Mouse (Mus musculus) liver, embryonic 16.5 days (tissue): ENCODE results near the gene Zfpm1. TPM values are rescaled to one million over a fixed set of nuclear protein-coding genes. Genes with fewer than 3 reads are reported as not detected.
A peak's percentile ranks its signal among the peaks of the same experiment; 100 is the strongest.

Source experiments
- ATAC-seq: fragments of 200-750 bp; cut with Nextera tagmentation; 2 replicates; pipeline ENCODE4 v1.8.0; 2017; ENCODE audit warnings: low read depth, mild to moderate bottlenecking, moderate number of reproducible peaks, moderate library complexity
- H3K27ac ChIP-seq: fragments of 300-500 bp; sonication (generic); 2 replicates; pipeline ENCODE4 v1.5.1; 2014; ENCODE audit warnings: mild to moderate bottlenecking, low read length
- H3K27me3 ChIP-seq: fragments of 300-500 bp; sonication (generic); 2 replicates; pipeline ENCODE4 v1.6.1; 2014; ENCODE audit warnings: low read depth, low read length, mixed read lengths; ENCODE audit not compliant: control insufficient read depth, insufficient read depth
- H3K36me3 ChIP-seq: fragments of 300-500 bp; sonication (generic); 2 replicates; pipeline ENCODE4 v1.6.1; 2014; ENCODE audit warnings: mild to moderate bottlenecking; ENCODE audit not compliant: control insufficient read depth, insufficient read depth
- H3K4me1 ChIP-seq: fragments of 300-500 bp; sonication (generic); 2 replicates; pipeline ENCODE4 v1.6.1; 2014; ENCODE audit warnings: low read depth, low read length, mixed read lengths; ENCODE audit not compliant: control insufficient read depth
- H3K4me2 ChIP-seq: fragments of 300-500 bp; sonication (generic); 2 replicates; pipeline ENCODE4 v1.6.1; 2014; ENCODE audit warnings: low read depth, low read length, mixed read lengths
- H3K4me3 ChIP-seq: fragments of 300-500 bp; sonication (generic); 2 replicates; pipeline ENCODE4 v1.5.1; 2014; ENCODE audit warnings: low read depth, mild to moderate bottlenecking, low read length
- H3K9ac ChIP-seq: fragments of 300-500 bp; sonication (generic); 2 replicates; pipeline ENCODE4 v1.6.1; 2014; ENCODE audit warnings: low read depth, low read length
- H3K9me3 ChIP-seq: fragments of 300-500 bp; sonication (generic); replicated peaks from 2 replicates; pipeline ENCODE4 v1.6.1; 2016; ENCODE audit warnings: low read length; ENCODE audit not compliant: control insufficient read depth
- WGBS: fragments of 180-500 bp; shearing (Covaris S2); extraction: QIAGEN DNeasy Blood & Tissue Kit; methylation state at CpG from one replicate; pipeline ENCODE4 v1.1.7; 2014; ENCODE audit not compliant: insufficient replicate concordance; 5-methylcytosine and 5-hydroxymethylcytosine counted together
- polyA plus RNA-seq: library from polyadenylated mRNA; unstranded; fragments of >200 nt; fragmentation: Nextera tagmentation; extraction: Ambion mirVana; gene quantifications from 2 replicates; pipeline ENCODE4 v1.2.1, GENCODE M21; 2015

Zfpm1 gene
- polyA plus RNA-seq, 1 experiment from 2014 or later, result 8.1 TPM

DNA sequence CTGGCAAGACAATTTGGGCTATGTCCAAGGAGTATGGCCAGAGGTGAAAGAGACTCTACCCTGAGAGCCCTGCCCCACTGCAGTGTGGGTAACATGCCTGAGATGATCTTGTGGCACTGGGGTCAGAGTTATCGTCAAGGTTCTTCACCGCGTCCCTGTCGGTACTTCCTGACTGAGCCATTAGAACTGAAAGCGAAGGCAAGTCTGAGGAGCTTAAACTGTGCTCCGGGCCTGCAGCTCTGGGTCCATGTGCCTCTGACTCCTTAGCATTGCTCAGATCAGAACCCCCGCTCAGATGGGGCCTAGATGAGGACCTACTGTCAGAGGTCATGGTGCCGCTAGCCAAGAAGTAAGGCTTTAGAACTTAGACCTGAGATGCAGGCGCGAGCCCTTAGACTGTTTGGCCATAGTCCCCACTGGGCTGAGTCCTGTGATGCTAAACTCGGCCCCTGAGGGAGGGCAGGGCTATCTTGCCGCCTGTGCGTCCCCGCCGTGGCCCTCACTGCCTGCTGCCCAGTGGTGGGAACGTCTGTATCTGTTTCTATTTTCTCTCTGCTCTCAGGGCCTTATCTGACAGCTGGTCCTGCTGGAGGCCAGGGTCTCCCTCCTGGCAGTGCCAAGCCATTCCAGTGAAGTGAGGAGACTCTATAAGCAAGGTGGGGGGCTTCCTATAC, 17.8 kb downstream of the Zfpm1 start:
- no peak for ATAC-seq
- 43% methylated on average over 16 of the region's 16 CpGs for WGBS
- peaks cover 1% of the 10 kb centered on the region for H3K36me3 ChIP-seq
- H3K4me1 ChIP-seq, result peaks cover 100% of the 10 kb centered on the region
- peak overlapping the region; percentile 51 for H3K27ac ChIP-seq
- H3K9ac ChIP-seq, result peak overlapping the region; percentile 17; the same call in 1 of the 2 replicates
- H3K4me3 ChIP-seq, result no peak overlapping the region
- H3K9me3 ChIP-seq, result no peaks in the 10 kb centered on the region
- no peaks in the 10 kb centered on the region for H3K27me3 ChIP-seq
- H3K4me2 ChIP-seq, result no peak overlapping the region

DNA sequence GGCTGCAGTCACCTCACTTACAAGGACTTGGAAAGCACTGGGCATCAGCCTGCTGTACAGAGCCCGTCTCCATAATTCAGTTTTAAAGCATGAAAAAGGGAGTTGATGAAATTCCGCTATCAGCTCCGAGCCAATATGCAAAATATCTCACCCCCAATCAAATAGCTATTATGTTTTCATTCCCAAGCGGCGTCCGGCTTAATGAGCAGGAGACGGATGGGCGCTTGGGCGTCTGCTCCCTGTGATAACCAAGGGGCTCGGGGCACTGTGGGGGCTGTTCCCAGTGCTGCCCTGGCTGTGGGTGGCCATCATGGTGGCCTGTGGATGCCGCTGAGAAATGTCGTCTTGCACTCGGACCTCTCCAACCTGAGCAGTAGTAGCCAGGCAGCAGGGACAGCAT, 19.1 kb downstream of the Zfpm1 start:
- no peaks in the 10 kb centered on the region for H3K27me3 ChIP-seq
- H3K36me3 ChIP-seq, result peaks cover 9% of the 10 kb centered on the region
- H3K4me2 ChIP-seq, result peak overlapping the region; percentile 2; the same call in 1 of the 2 replicates
- H3K4me3 ChIP-seq, result no peak overlapping the region
- H3K9ac ChIP-seq, result peak overlapping the region; percentile 21; the same call in 1 of the 2 replicates
- 76% methylated on average over 13 of the region's 13 CpGs for WGBS
- H3K9me3 ChIP-seq, result no peaks in the 10 kb centered on the region
- peak overlapping the region; percentile 0 for H3K27ac ChIP-seq
- ATAC-seq, result no peak
- peaks cover 100% of the 10 kb centered on the region for H3K4me1 ChIP-seq

DNA sequence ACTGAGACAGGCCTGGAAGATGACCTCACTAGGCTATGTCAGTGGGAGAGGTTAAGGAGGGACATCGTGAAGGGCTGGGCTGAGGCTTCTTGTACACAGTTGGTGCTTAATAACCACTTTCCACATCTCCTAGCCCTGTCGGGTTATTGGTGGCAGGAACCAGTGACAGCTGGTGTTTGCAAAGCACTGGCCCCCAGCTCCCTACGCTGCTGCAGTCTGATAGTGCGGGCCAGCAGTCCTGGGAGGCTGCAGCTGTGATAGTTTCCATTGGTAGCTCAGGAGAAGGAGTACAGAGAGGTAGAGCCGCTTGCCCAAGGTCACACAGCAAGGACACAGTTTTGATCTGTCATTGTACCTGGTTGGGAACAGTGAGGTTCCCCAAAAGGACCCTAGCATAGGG, 19.9 kb downstream of the Zfpm1 start:
- no peaks in the 10 kb centered on the region for H3K27me3 ChIP-seq
- H3K4me2 ChIP-seq, result peak overlapping the region; percentile 2; the same call in 1 of the 2 replicates
- peak; percentile 40 for ATAC-seq
- peak overlapping the region; percentile 97 for H3K27ac ChIP-seq
- no peaks in the 10 kb centered on the region for H3K9me3 ChIP-seq
- H3K9ac ChIP-seq, result peak overlapping the region; percentile 13
- H3K4me1 ChIP-seq, result peaks cover 100% of the 10 kb centered on the region
- 35% methylated on average over 5 of the region's 5 CpGs for WGBS
- no peak overlapping the region for H3K4me3 ChIP-seq
- peaks cover 14% of the 10 kb centered on the region for H3K36me3 ChIP-seq

DNA sequence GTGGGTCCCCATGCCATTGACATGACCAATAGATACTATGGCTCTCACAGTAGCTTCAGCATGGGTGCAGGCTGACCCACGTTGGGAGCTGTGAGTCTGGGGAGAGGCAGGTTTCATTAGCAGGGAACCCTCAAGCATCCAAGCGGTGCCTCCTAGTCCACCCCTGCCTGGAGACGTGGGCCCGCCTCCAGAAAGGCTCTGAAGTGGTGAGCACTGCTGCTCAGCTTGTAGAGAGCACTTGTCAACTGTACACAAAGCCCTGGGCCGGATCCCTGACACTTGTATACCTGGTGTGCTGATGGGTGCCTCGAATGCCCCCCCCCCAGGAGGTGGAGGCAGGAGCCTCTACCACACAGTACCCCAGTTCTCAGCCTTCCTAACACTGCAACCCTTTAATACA, 21.5 kb downstream of the Zfpm1 start:
- Histone ChIP-seq H3K9me3 (no peaks in the 10 kb centered on the region), H3K4me1 (peaks cover 100% of the 10 kb centered on the region), H3K4me2 (no peak overlapping the region; the same call in 1 of the 2 replicates), H3K27ac (peak overlapping the region; percentile 97), H3K27me3 (no peaks in the 10 kb centered on the region), H3K36me3 (peaks cover 28% of the 10 kb centered on the region), H3K4me3 (no peak overlapping the region), H3K9ac (peak overlapping the region; percentile 41)
- 36% methylated on average over 6 of the region's 6 CpGs for WGBS
- no peak for ATAC-seq

DNA sequence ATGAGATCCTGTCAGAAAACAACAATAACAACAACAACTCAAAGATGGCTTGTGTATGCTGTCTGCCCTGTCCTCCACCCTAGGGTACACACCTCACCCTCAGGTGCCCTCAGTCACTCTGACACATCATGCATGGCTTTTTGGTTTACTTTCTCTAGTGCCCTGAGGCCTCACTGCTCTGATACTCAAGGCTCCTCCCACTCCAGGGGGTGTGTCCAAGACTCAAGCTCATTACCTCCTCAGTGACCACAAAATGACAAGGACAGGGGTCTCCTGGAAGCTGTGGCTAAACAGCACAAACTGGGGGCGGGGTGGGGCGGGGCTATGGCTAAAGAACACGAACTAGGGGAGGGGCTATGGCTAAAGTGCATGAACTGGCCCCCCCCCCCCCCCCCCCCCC, 22.1 kb downstream of the Zfpm1 start:
- 12% methylated on average over 3 of the region's 3 CpGs for WGBS
- H3K4me2 ChIP-seq, result peak overlapping the region; percentile 17; the same call in 1 of the 2 replicates
- H3K4me1 ChIP-seq, result peaks cover 100% of the 10 kb centered on the region
- no peak overlapping the region for H3K4me3 ChIP-seq
- no peaks in the 10 kb centered on the region for H3K9me3 ChIP-seq
- peak overlapping the region; percentile 41; the same call in 1 of the 2 replicates for H3K9ac ChIP-seq
- peak overlapping the region; percentile 97 for H3K27ac ChIP-seq
- H3K27me3 ChIP-seq, result no peaks in the 10 kb centered on the region
- H3K36me3 ChIP-seq, result peaks cover 28% of the 10 kb centered on the region
- ATAC-seq, result peak; percentile 25

DNA sequence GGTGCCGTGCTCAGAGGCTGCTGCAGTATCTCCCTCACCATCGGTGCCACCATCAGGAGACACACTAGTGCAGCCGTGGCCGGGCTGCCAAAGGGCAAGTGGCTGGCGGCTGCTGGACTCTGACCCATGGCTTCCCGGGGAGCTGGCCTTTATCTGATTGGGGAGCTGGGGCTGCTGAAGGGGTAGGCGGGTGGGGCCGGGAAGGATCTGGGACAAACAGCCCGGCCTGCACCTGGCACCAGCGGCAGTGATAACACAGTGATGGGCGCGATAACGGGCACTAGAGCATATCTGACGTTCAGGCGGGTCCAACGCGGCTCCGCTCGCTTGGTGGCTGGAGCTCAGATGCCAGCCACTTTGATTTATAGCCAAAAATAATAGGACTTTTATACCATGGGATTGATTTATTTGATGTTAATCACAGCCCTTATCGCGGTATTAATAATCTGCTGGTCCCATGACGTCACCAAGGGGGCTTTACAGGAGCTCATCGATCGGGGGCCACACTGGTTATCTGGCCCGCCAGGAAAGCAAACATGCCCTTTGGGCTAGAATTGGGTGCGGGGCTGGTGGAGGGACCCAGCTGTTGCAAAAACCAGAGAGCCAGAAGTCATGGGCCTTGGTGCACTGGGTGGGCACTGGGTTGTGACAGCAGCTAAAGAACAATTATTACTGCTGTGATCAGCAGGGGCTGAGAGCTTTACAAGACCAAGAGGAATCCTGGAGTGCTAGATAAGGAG, 24.9 kb downstream of the Zfpm1 start:
- ATAC-seq, result peak; percentile 22
- Histone ChIP-seq H3K9ac (peak overlapping the region; percentile 68), H3K9me3 (no peaks in the 10 kb centered on the region), H3K27ac (peak overlapping the region; percentile 97), H3K4me1 (peaks cover 100% of the 10 kb centered on the region), H3K27me3 (no peaks in the 10 kb centered on the region), H3K36me3 (peaks cover 44% of the 10 kb centered on the region), H3K4me3 (peak overlapping the region; percentile 25), H3K4me2 (peak overlapping the region; percentile 35)
- 33% methylated on average over 26 of the region's 26 CpGs for WGBS

DNA sequence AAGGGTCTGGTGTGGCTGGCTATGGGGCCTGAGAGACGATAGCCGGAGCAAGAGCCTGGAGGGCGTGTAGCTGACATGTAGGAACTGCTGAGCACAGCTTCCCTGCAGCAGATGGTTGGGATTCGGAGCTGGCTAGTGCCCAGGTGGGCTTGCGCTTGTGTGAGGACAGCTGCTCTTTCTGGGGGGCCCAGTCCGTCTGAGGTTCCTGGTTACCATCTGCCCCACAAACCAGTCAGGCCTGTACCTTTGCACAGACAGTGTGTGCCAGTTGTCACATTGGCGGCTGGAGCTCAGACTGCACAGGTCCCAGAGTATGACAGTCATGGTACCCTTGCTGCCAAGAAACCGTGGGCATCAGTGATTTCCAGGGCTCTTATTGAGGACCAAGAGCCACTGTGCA, 25.9 kb downstream of the Zfpm1 start:
- H3K4me1 ChIP-seq, result peaks cover 100% of the 10 kb centered on the region
- ATAC-seq, result no peak
- peaks cover 44% of the 10 kb centered on the region for H3K36me3 ChIP-seq
- H3K27me3 ChIP-seq, result no peaks in the 10 kb centered on the region
- H3K9ac ChIP-seq, result peak overlapping the region; percentile 68
- peak overlapping the region; percentile 97 for H3K27ac ChIP-seq
- H3K9me3 ChIP-seq, result no peaks in the 10 kb centered on the region
- WGBS, result 75% methylated on average over 8 of the region's 8 CpGs
- H3K4me2 ChIP-seq, result no peak overlapping the region; the same call in none of the 2 replicates
- H3K4me3 ChIP-seq, result no peak overlapping the region; the same call in 1 of the 2 replicates

DNA sequence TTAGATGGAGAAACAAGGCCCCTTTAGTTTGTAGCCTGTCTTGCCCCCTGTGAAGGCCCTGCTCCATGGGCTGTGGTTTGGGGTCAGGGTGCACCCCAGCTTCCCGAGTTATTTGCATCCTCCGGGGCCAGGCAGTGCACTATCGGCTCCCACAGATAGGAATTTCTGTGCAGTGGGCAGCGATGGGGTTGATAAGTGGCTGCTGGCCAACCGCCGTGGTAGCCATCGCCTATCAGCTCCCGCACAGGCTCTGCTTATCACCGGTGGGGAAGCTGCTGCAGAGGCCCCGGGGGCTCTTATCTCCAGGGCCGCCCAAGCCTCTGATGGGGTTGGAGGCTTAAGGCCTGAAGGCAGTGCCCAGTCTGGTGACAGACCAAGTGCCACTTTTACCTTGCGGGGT, 27.3 kb downstream of the Zfpm1 start:
- peak overlapping the region; percentile 45 for H3K4me3 ChIP-seq
- WGBS, result 13% methylated on average over 12 of the region's 12 CpGs
- no peaks in the 10 kb centered on the region for H3K9me3 ChIP-seq
- peaks cover 52% of the 10 kb centered on the region for H3K36me3 ChIP-seq
- no peaks in the 10 kb centered on the region for H3K27me3 ChIP-seq
- peak overlapping the region; percentile 97 for H3K27ac ChIP-seq
- H3K4me2 ChIP-seq, result peak overlapping the region; percentile 71
- peaks cover 100% of the 10 kb centered on the region for H3K4me1 ChIP-seq
- peak overlapping the region; percentile 68 for H3K9ac ChIP-seq
- peak; percentile 88 for ATAC-seq

DNA sequence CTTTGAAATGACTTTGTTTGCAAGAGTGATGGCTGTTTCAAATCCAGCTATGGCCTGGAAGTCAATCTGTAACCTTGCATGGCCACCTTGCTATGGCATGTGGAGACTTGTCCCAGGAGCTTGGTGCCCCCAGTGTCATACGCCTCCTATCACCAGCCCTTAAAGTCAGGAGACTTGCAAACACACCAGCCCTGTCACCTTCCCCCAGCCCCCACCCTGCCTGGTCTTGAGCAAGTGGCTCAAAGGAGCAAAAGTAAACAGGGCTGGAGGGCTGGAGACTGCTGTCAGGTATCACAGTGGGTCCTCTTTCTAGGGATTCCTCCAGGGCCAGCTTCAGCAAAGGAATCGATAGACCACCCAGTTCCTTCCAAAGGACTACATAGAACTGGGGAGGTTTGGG, 29.2 kb downstream of the Zfpm1 start:
- Histone ChIP-seq H3K4me2 (no peak overlapping the region), H3K36me3 (peaks cover 57% of the 10 kb centered on the region), H3K27me3 (no peaks in the 10 kb centered on the region), H3K9ac (peak overlapping the region; percentile 68), H3K4me1 (peaks cover 100% of the 10 kb centered on the region), H3K4me3 (no peak overlapping the region), H3K9me3 (no peaks in the 10 kb centered on the region), H3K27ac (peak overlapping the region; percentile 97)
- ATAC-seq, result no peak
- 54% methylated on average over 2 of the region's 2 CpGs for WGBS
